Mouse (Mus musculus) left cerebral cortex, adult 11 months (tissue): ENCODE measurements at regions not wholly inside any gene's neighbourhood (a gene's known extent, or its start where the extent isn't known, plus 50 kb on each side); places are given as distances from the start of the nearest gene placed in this dataset.

Source experiments
- DNase-seq: peaks from one replicate; pipeline ENCODE4 v3.0.0; 2022; ENCODE audit warnings: low spot score

DNA sequence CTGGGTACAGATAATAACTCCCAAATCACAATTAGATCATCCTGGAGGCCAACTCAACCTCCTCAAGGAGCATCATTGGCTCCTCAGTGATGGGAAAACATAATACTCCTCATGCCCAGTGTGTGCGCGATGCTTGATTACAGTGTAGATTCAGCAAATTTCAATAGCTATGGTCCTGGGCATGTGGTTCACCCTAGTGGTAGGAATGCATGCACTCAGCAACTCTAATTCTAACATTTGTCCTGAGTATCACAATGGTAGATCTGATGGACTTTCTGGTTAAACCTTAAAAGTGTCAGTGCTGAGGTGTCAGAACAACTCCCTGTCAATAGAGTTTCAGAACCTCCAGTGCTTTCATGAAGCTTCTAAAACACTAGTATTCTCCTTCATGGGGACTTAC, 442.0 kb downstream of the Hsfy2 start:
- no peak for DNase-seq

GRCm38 (mm10) chr1:56183503-56184198, 453.6 kb downstream of the Hsfy2 start:
- peak; percentile 1 for DNase-seq

DNA sequence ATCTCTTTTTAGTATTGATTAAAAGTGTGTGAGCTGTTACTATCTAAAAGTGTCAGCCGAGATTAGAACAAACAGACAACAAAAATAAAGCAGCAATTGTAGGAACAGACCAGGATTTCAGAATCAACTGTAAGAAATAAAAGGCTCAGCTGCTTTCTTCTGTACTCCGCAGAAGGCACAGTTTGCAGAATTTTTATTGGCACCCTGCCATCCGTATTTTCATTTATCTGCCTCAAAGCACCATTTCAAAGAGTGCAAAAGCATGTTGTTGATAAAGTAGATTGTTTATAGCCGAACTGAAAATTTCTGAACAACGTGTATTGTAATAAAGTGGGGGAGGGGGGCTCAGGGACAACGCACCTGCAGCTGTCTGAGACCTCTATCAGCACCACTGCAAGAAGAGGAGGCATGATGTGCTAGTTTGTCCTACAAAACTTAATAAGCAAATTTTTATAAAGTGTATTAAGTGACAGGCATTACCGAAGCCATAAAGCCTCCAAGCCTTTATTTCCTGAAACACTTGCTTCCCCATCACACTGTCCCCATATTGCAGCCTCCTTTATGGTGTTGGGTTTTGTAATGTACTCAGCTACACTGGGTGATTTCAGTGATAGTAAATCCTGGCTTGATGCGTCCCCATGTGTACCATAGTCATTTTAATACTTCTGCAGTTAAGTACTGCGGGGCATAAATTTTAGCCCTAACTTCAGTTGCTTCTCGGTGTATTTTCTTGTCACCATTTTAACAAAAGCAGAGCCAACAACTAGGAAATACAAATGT, 457.8 kb downstream of the Hsfy2 start:
- DNase-seq, result no peak

- no peak for DNase-seq
These were observed 466.1 kb downstream of the Hsfy2 start for GRCm38 (mm10) chr1:56171157-56171556.

- DNase-seq, result no peak
These were observed 468.5 kb downstream of the Hsfy2 start for GRCm38 (mm10) chr1:56168712-56169111.

DNA sequence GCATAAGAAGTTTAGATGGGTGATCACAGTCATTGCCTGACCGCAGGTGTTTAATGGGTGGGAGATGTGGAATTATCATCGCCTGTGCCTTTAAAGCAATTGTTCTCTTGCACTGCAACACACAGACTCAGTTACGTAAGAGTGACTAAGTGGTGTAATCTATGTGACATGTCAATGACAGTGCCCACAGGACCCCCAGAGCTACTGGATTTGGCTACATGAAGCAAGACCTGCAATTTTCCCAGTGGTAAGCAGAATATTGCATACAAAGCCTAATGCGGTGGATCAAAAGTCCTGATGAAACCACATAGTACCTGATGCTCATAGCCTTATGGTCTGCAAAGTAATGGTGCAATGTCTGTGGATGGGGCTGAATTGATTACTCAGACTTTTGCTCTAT, 469.2 kb downstream of the Hsfy2 start:
- no peak for DNase-seq

GRCm38 (mm10) chr1:56165228-56165627, 472.0 kb downstream of the Hsfy2 start:
- no peak for DNase-seq

DNA sequence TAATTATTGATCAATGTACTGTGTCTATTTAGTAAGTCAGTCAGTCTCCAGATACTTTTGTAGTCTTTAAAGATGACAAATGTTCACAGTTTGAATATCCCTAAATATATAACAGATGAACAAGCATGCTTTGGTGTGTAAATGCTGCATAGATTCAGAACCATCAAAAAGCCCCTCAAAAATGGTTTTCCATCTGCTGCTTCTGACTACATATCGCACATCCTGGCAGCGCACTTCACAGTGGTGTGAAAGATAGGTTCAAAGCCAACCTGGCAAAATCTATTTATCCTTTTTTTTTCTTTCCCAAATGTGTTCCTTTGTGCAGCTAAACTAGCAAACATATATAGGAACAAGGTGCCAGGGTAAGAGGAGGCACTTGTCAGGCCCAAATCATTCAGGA, 472.9 kb downstream of the Hsfy2 start:
- DNase-seq, result no peak

DNA sequence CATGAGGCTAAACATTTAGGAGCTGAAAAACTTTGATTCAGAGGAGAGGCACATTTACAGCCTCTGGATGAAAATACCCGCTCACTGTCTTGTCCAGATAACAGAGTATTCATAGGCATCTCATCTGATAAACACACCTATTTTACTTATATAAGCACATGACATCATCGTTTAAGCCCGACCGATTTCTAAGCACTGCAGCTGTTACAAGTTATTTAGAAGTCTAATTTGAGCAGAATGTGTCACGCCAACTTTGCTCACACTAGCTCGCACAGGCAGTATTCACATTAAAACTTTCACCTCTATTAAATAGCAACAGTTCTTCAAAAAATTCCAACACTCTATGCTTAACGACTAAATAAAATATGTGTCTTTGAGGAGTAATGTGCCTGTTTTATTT, 506.3 kb downstream of the Hsfy2 start:
- DNase-seq, result peak; percentile 24

GRCm38 (mm10) chr1:56089254-56089834, 547.9 kb downstream of the Hsfy2 start:
- DNase-seq, result peak; percentile 75

DNA sequence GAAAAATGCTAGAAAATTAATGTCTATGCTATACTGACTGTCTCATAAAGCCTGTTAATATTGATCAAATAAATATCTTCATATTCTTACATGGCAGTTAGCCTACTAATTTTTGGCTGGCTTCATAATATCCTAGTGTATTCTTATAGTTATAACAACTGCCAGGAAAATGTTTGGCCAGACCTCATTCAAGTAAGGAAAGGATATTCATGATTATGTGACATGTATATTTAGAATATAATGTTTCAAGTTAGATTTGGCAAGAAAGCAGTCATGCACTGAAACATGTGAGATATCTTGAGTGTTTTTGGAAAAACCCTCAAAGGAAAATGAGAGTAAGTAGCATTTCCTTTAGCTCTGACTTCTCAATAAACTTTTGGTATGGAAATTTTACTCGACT, 548.9 kb downstream of the Hsfy2 start:
- no peak for DNase-seq

DNA sequence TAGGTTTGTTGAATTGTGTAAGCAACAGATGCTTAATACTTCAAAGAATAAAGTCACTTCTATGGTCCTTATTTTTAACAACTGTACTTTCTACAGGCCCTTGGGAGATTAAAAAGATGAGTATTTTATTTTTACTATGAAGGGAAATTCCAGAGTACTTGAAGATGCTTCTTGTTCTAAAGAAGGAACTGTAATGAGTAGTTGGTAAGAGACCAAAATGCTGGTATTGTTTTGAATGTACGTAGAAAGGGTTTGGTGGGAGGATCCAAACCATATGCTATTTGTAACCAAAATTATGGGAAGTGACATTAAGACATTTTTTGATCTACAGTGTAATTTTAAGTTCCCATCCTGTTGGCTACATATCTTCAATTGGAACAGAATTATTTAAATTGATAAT, 560.5 kb downstream of the Hsfy2 start:
- no peak for DNase-seq

GRCm38 (mm10) chr1:56072255-56072654, 565.0 kb downstream of the Hsfy2 start:
- no peak for DNase-seq

DNA sequence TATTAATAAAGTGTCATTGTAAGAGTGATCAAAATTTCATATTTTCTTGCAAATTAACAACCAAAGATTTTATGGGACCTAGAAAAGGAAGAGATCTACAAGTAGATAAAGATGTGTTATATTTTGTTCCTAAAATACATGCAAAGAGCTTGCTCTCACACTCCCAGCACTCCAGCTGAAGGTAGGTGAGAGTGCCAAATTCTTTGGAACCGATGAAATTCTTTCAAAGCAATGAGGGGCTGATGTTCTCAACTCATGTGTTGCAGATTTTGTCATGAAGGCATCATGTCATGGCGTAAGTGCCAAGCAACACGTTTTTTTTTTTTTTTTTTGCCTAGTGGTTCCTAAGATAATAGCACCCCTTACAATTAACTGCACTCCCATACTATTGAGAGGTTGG, 573.8 kb downstream of the Hsfy2 start:
- no peak for DNase-seq
